Mouse (Mus musculus): ENCODE results near the gene F2r.

DNA sequence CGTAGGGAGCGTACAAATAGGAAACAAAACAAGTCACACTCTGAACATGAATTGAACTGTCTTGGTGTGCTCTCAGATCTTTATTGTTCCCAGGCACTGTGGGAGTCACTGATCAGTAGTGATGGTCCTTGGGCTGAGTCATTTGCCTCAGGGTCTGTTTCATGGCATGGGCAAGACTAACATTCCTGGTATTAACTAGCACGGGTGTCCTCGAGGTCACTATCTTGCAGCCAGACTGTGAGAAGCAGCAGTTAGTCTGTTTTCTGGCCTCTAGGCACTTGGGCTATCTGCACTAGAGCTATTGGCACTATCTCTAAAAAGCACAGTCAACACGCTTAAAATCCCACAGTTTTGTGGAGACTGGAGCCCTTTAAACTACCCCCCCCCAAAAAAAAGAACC lies 22.4 kb downstream of the F2r start:
- TF ChIP-seq POLR2A (IDR thresholded peaks at IDR 0.05; ENCODE audit: borderline replicate concordance, control insufficient read depth, low read depth, low read length) = no peak
- no peak for TF ChIP-seq CTCF (IDR thresholded peaks at IDR 0.05; ENCODE audit: control insufficient read depth, insufficient read depth, low read length)
